ENCODE assay signal across 8 mouse cellular contexts in the genomic region with DNA sequence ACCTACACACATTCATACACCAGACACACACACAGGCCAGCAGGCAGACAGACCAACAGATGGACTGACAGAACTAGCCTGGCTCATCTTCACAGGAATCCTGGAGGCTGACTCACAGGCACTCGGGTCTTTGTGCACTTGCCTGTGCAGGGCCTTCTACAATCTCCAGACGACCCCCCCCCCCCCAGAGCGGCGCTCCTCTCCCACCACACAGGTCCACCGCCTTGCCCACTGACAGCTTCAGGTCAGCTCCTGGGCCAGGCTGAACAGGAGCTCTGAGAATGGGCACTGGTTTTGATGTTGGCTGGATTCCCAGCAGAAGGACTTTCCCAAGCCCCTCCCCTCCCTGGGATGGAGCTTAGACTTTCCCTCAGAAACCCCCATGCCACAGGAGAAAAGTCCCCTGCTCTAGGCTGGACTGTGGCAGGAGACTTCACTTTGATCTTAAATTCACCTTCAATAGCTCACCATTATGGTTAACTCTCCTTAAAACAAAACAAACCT. TPM values are rescaled to one million over a fixed set of nuclear protein-coding genes. Genes with fewer than 3 reads are reported as not detected.
DNase-seq lines count a peak whose midpoint lies in the region; ATAC-seq lines count a peak whose summit lies in the region.

No protein-coding gene starts in this region.

- H3K4me2 ChIP-seq in heart, embryonic 11.5 days, result peak overlapping the region; percentile 20
- 0 out of 2 replicates have a peak overlapping the region, but pooled peaks have one; percentile 22 for H3K4me2 ChIP-seq in intestine, embryonic 15.5 days (replicated peaks)

- no peak for DNase-seq in heart, adult 11 months
- peak; percentile 53 to 57 for DNase-seq in right cerebral cortex, postnatal 10 days (ENCODE audit: low spot score in 2 of 2)
- no peak for DNase-seq in right cerebral cortex, adult 18-20 months
- peak; percentile 37 for DNase-seq in splenic B cell, adult 2 months (ENCODE audit: low read depth, low spot score)
- DNase-seq in spleen, postnatal 10 days (ENCODE audit: low spot score in 2 of 2), result no peak
- no peak for DNase-seq in thymus, postnatal 4 days

- no peak for ATAC-seq in heart, embryonic 11.5 days (replicated peaks; ENCODE audit: insufficient number of reproducible peaks, low FRiP score, low TSS enrichment)
- ATAC-seq in intestine, embryonic 15.5 days, result no peak

- H3K36me3 ChIP-seq in heart, embryonic 11.5 days (ENCODE audit: control insufficient read depth, insufficient read depth, low read length), result peaks cover 18% of the 10 kb centered on the region
- H3K36me3 ChIP-seq in intestine, embryonic 15.5 days, result peaks cover 15% of the 10 kb centered on the region
- peaks cover 8% of the 10 kb centered on the region for H3K36me3 ChIP-seq in splenic B cell, adult 2 months (ENCODE audit: control insufficient read depth, insufficient read depth, low read length, poor library complexity, severe bottlenecking)

- H3K9ac ChIP-seq in heart, embryonic 11.5 days (ENCODE audit: low read depth, low read length), result peak overlapping the region; percentile 40; the same call in 1 of the 2 replicates
- H3K9ac ChIP-seq in intestine, embryonic 15.5 days, result no peak overlapping the region

- no peak overlapping the region for H3K4me3 ChIP-seq in heart, embryonic 11.5 days (ENCODE audit: low read depth, low read length)
- H3K4me3 ChIP-seq in intestine, embryonic 15.5 days (replicated peaks), result no peak overlapping the region

- H3K27me3 ChIP-seq in heart, embryonic 11.5 days (ENCODE audit: control insufficient read depth, insufficient read depth, low read length), result no peaks in the 10 kb centered on the region
- no peaks in the 10 kb centered on the region for H3K27me3 ChIP-seq in intestine, embryonic 15.5 days (replicated peaks)
- no peaks in the 10 kb centered on the region for H3K27me3 ChIP-seq in splenic B cell, adult 2 months (ENCODE audit: control insufficient read depth, insufficient read depth, low read length, poor library complexity, severe bottlenecking)

- H3K27ac ChIP-seq in heart, embryonic 11.5 days (ENCODE audit: low read depth, low read length), result peak overlapping the region; percentile 48
- peak overlapping the region; percentile 36; the same call in 1 of the 2 replicates for H3K27ac ChIP-seq in intestine, embryonic 15.5 days

- H3K9me3 ChIP-seq in heart, embryonic 11.5 days (replicated peaks; ENCODE audit: control insufficient read depth, low read length), result no peaks in the 10 kb centered on the region
- no peaks in the 10 kb centered on the region for H3K9me3 ChIP-seq in intestine, embryonic 15.5 days

- WGBS in heart, embryonic 11.5 days (ENCODE audit: insufficient replicate concordance), result 22% methylated on average over 5 of the region's 5 CpGs
- WGBS in intestine, embryonic 15.5 days, result 29% methylated on average over 5 of the region's 5 CpGs

- H3K4me1 ChIP-seq in heart, embryonic 11.5 days (ENCODE audit: control insufficient read depth, insufficient read depth, low read length), result peaks cover 62% of the 10 kb centered on the region
- H3K4me1 ChIP-seq in intestine, embryonic 15.5 days (replicated peaks), result peaks cover 60% of the 10 kb centered on the region

RNA-seq across cellular contexts. Expression of a gene that starts 6.8 kb away (rescaled TPM):
- polyA plus RNA-seq in heart, embryonic 11.5 days (2014; fragmentation: Nextera tagmentation; extraction: Ambion mirVana), result 3.3 and 4.2 TPM in 2 replicates
- polyA plus RNA-seq in intestine, embryonic 15.5 days (2015; fragmentation: Nextera tagmentation; extraction: Ambion mirVana), result 5.3 and 5.9 TPM in 2 replicates

RNA-seq across cellular contexts. Expression of a gene that starts 40.2 kb away (rescaled TPM):
- 0.23 and 0.37 TPM in 2 replicates for polyA plus RNA-seq in heart, embryonic 11.5 days (2014; fragmentation: Nextera tagmentation; extraction: Ambion mirVana)
- polyA plus RNA-seq in intestine, embryonic 15.5 days (2015; fragmentation: Nextera tagmentation; extraction: Ambion mirVana), result 0.11 TPM in 2 replicates

RNA-seq across cellular contexts. Expression of a gene that starts 40.2 kb away (rescaled TPM):
- polyA plus RNA-seq in heart, embryonic 11.5 days (2014; fragmentation: Nextera tagmentation; extraction: Ambion mirVana), result 18.0 and 20.3 TPM in 2 replicates
- 29.3 and 29.6 TPM in 2 replicates for polyA plus RNA-seq in intestine, embryonic 15.5 days (2015; fragmentation: Nextera tagmentation; extraction: Ambion mirVana)

RNA-seq across cellular contexts. Expression of a gene that starts 45.8 kb away (rescaled TPM):
- 38.2 and 64.5 TPM in 2 replicates for polyA plus RNA-seq in heart, embryonic 11.5 days (2014; fragmentation: Nextera tagmentation; extraction: Ambion mirVana)
- polyA plus RNA-seq in intestine, embryonic 15.5 days (2015; fragmentation: Nextera tagmentation; extraction: Ambion mirVana), result 0.06 TPM in 1 of 2 replicates, not detected in the other

Comparison
In these comparisons a context has a peak if more than half of its experiments do, and no peak if none do; other contexts are left out.
1. DNase-seq: peak in right cerebral cortex, postnatal 10 days (2 of 2) and splenic B cell, adult 2 months (single experiment); none in heart, adult 11 months (single experiment), right cerebral cortex, adult 18-20 months (single experiment), spleen, postnatal 10 days (0 of 2) and thymus, postnatal 4 days (single experiment).